Mouse (Mus musculus): ENCODE results near the gene Rnf8.

The Rnf8 gene

DNA sequence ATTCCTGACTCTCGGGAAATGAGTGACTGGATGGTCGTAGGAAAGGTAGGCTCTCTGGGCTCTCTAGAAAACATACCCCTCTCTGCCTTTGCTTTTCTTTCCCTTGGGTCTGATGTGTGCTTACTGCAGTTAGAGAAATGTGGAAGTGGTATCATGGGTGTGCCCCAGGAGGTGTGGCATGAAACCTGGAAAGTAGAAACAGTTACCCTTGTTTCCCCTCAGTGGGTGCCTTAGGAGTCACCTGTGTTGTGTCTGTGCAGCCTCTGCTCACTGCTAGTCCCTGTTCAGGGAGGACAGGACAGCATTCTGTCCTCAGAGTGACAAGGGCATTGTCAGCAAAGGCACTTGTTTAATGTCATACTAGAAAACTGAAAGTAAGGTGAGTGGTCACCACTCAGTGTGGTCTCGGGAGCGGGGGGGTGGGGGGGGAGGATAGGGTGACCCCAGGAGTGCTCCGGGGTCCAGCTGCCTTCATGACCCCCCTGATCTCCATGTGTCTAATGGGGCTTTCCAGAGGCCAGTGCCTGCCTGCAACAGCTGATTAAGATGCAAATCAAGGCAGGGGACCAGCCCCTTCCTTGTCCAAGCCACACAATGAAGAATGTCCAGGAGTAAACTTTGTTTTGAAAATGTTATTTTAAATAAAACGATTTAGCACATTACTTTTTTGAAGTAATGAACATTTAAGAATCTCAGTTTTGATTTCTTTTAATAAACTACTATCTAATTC, 64.6 kb downstream of the Rnf8 start:
- no peak for DNase-seq (ENCODE audit: low read depth in 1 of 2, low spot score in 2 of 2)

DNA sequence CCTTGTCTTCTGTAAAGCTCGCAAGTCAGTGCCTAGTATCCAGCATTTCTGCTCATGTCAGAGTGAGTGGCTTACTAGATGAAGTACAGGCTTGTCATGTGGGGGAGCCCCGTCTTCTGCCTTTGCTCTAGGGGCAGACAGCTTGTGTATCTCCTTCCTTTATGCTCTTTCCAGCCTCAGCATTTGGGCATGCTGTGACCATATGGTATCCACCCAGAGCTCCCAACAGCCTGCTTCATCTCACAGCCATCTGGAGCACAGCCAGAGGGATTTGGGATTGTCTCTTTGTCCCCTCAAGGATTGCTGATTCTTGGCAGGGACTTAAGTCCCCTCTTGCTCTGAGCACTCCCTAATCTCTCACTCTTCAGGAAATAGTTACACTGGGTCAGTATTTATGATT, 65.6 kb downstream of the Rnf8 start:
- DNase-seq (ENCODE audit: low read depth in 1 of 2, low spot score in 2 of 2): no peak

DNA sequence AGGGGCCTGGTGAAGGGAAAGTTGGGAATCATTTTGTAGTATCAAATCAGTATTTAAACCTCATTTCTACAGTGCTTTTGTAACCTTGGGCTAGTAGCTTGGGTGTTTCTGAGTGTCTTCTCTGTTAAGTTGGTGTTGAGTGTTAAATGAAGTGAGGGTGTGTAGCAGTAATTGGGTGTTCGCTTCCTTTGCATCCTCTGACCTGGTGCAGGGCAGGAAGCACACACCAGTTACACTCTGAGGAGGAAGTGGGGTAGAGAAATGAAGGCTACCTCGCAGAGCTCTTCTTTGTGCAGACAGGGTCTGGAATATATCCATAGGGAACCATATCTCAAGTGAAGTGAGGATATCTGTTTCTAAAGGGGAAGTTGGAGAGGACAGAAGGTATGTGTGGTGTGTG, 66.3 kb downstream of the Rnf8 start:
- DNase-seq (ENCODE audit: low read depth in 1 of 2, low spot score in 2 of 2): no peak

DNA sequence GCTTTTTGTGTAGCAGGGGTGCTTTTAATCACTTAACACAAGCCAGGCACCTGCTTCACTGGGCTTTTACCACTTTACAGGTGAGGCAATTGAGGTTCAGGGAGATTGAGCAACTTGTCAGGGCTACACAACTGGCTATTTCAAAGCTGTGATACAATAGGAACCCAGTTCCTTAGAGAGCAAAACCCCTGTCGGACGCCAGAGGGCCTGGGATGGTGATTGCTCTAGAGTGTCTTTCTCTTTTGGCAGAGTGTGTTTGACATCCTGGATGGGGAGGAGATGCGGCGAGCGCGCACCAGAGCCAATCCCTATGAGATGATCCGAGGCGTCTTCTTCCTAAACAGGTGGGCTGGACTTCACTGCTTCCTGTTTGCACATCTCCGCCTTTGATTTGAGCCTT, 67.1 kb downstream of the Rnf8 start:
- no peak for DNase-seq (ENCODE audit: low read depth in 1 of 2, low spot score in 2 of 2)

DNA sequence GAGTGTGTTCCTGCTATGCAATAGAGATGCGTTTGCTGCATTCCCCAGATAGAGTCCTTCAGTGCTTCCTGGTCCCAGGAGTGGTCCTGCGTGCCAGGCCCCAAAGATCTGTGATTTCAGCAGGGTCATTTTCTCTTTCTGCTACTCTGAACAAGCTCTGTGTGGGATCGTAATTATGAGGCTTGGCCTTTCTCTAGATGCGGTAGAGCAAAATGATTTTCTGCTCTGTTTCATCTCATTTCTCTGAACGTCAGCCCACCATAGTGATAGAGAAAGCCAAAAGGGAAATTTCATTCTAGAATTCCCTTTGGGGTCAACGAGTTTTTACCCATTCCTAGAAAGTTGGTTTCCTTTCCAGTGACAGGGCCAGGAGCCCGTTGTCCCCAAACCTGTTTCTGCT, 67.7 kb downstream of the Rnf8 start:
- no peak for DNase-seq (ENCODE audit: low read depth in 1 of 2, low spot score in 2 of 2)

DNA sequence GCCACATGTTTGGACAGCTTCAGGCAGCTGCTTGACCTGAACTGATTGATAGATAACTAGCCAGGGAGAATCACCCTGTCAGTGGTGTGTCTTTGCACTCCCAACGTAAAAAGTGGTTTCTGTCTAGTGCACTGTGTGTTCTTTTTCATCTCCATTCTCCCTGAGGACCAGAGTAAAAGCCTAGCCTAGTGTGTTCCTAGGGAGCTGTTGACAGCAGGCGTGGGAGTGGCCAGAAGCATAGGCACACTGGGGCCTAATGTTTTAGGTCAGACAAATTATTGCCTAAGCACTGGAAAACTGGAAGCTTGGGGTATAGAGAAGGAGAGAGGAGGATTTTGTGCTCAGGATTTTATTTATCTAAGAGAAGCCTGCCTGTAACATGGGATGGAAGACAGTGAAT, 68.5 kb downstream of the Rnf8 start:
- DNase-seq (ENCODE audit: low read depth in 1 of 2, low spot score in 2 of 2): no peak

DNA sequence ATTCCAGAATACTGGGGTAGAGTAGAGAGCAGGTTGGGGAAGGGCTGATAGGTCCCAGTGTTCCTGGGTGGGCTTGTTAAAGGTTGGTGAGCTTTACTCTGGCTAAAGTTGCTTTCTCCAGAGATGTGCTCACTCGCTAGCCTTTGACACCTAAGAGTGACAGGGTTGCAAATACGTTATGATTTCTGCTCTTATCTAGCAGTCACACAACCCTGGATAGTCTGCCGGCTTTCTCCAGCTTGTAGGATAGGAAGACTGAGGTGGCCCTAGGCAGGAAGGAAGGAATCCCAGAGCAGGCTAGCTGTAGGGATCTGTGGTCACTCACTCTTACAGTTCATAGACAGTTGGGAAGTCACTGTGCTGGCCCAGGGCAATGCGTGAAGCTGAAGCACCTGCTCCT, 69.7 kb downstream of the Rnf8 start:
- no peak for DNase-seq (ENCODE audit: low read depth in 1 of 2, low spot score in 2 of 2)

DNA sequence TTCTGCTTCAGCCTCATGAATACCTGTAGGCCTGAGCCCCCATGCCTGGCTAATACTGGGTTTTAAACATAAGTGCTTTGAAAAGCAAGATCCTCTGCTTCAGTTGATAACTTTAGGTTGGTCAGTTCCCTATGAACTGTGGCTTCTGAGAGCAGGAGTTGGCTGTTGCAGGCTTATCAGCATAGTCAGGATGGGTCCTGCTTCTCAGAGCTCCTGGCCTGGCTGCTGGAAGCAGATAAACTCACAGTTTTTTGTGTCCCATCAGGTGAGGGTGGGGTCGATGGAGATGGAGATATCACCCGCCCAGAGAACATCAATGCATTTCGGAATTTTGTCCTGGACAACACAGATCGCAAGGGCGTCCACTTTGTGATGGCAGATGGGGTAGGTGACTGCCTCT, 72.2 kb downstream of the Rnf8 start:
- DNase-seq (ENCODE audit: low read depth in 1 of 2, low spot score in 2 of 2): no peak

DNA sequence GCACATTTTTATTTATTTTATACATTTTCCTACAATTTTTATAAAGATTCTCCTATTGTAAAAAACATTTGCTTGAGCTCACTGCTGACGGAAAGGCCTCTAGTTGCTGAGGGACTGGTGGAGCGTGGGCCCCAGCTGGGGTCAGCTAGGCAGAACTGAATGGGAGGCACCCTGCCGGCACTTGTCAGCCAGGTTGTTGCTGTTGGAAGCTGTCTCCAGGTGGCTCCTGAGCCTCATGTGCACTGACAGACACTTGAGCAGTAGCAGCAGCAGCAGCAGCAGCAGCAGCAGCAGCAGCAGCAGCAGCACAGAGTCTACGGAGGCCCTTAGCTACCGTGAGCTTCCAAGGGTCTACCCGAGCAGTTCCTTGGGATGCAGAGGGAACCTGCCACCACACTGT, 72.8 kb downstream of the Rnf8 start:
- no peak for DNase-seq (ENCODE audit: low read depth in 1 of 2, low spot score in 2 of 2)

DNA sequence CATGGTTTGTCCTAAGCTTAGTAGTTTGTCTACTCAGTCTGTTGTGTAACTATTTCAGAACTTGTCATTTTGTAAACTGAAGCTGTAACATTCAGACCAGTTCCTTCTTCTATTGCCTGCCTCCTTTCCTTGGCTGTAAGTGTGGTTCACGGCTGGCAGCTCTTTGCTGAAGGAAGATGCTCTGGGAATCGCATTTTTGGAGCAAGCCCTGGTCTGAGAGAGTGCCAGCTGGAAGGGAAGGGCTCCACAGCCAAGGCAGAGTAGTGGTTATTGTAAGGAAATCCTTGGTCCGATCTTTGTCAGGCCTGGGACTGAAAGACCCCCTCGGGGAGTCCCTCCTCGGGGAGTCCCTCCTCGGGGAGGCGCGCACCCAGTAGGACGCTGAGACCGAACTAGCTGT, 74.0 kb downstream of the Rnf8 start:
- no peak for DNase-seq (ENCODE audit: low read depth in 1 of 2, low spot score in 2 of 2)

DNA sequence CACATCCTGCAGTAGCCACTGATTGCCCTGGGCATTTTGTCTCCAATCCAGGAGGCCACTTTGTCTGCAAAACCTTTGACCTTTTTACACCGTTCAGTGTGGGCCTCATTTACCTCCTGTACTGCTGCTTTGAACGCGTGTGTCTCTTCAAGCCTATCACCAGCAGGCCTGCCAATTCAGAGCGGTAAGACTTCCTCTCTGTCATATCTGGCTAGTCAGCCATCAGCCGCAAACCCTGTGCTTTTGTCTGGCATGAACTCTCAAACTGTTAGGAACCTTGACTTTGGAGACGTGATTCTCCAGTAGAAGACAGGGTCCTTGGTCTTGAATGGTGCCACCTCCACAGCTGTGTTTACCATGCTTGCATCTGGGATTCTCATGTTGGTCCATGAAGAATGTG, 75.7 kb downstream of the Rnf8 start:
- DNase-seq (ENCODE audit: low read depth in 1 of 2, low spot score in 2 of 2): no peak

DNA sequence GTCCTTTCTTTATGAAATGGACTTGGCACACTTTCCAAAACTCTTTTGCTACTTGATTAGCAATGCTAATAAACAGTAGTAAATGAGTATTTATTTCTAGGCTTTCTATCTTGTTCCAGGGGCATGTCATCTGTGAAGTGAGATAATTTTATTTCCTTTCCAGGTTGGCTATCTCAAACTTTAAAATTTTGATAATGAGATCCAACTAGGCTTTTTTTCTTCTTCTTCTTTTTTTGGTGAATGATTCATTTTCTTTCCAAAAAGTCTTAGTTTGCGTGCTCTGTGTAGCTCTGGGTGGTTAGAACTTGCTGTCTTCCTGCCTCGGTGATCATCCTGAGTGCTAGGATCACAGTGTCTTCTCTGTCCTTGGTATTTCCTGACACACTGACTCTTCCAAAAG, 78.2 kb downstream of the Rnf8 start:
- no peak for DNase-seq (ENCODE audit: low read depth in 1 of 2, low spot score in 2 of 2)

DNA sequence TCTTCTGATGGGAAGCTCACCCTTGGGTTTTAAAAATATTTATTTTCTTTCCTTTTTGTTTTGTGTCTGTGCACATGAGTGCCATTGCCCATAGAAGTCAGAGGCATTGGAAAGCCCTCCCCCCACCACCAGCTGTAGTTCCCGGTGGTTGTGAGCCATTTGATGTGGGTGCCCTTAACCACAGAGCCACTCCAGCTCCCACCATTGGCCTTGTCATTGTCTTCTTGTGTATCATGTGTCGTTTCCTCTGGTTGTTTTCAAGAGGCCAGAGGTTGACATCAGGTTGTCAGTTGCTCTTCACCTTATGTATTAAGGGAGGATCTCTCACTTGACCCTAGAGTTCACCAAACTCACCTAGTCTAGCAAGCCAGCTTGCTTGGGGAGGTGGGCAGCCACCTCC, 79.0 kb downstream of the Rnf8 start:
- DNase-seq (ENCODE audit: low read depth in 1 of 2, low spot score in 2 of 2): no peak

DNA sequence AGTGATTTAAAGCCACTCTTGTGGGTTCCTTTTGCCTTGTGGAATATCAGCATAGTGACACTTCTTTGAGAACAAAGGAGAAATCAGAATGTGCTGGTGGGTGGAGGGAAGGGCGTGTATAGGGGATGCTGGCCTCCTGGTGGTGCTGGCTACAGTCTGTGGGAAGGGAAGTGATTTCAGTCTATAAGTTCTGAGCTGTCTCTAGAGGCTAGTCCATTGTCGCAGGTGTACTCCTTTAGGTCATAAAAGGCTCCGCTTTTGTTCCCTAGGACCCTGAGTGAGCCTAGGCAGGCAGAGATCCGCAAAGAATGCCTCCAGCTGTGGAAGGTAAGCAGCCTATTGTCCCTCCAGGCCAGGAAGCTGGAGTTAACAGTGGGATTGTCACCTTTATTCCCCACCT, 79.9 kb downstream of the Rnf8 start:
- no peak for DNase-seq (ENCODE audit: low read depth in 1 of 2, low spot score in 2 of 2)

All from monocyte, adult 2 months (primary cell).